13 mouse cellular contexts compared by ENCODE assay signal in the genomic region with DNA sequence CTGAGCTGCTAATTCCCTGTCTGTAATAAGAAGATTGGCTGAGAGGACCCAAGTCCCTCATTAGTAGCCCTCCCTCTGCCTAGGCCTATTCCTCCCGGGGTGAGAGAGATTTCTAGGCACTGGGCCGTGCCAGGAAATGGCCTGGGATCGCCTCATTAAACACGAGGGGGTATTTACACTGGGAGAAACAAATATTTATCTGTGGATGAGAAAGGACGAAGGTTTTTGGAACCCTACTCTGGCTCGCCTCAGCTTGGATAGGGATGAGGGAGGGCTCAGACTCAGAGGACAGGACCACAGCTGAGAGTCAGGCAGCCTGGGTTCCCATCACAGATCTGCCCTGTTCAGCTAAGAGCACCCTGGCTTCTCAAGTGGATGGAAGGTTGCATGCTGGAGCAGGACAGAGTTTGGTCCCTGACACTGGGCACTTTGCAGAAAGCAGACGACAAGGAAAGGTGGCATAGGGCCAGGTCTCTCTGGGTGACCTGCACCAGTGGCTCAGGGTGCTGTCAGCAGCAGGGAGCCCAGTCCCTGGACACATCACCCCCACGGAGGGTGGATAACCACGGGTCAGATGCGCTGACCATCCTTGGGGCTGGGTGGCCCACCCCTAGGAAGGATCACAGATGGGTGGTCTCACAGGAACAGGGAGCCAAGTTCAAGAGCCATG.
DNase-seq lines count a peak whose midpoint lies in the region; ATAC-seq lines count a peak whose summit lies in the region.
"Had no signal": no experiment of that assay in that cellular context is flagged by ENCODE, and none has a peak within 500 bp of the region (broad histone marks: within the 10 kb centered on the region; RNA-seq: fewer than 3 reads in every experiment).

No protein-coding gene starts in this region.

- H3K4me3 ChIP-seq in kidney, embryonic 14.5 days (ENCODE audit: low read length), result no peak overlapping the region
- no peak overlapping the region for H3K4me3 ChIP-seq in intestine, embryonic 15.5 days (replicated peaks)
- H3K4me3 ChIP-seq in hindbrain, embryonic 16.5 days (ENCODE audit: low read length), result no peak overlapping the region
- H3K4me3 ChIP-seq: embryonic facial prominence, embryonic 13.5 days; left cerebral cortex, adult 2 months had no signal

- peak; percentile 61 for ATAC-seq in kidney, embryonic 14.5 days (ENCODE audit: low FRiP score, low TSS enrichment)
- ATAC-seq in intestine, embryonic 15.5 days, result peak; percentile 21; the same call in 1 of the 2 replicates
- ATAC-seq in hindbrain, embryonic 16.5 days, result no peak
- ATAC-seq: forebrain, embryonic 16.5 days had no signal

- 36% methylated on average over 10 of the region's 10 CpGs for WGBS in kidney, embryonic 14.5 days
- WGBS in intestine, embryonic 15.5 days, result 47% methylated on average over 10 of the region's 10 CpGs
- 57% methylated on average over 10 of the region's 10 CpGs for WGBS in hindbrain, embryonic 16.5 days

- no peaks in the 10 kb centered on the region; the same call in 1 of the 2 replicates for H3K27me3 ChIP-seq in kidney, embryonic 14.5 days (ENCODE audit: control insufficient read depth, insufficient read depth, low read length)
- H3K27me3 ChIP-seq in intestine, embryonic 15.5 days (replicated peaks), result no peaks in the 10 kb centered on the region
- H3K27me3 ChIP-seq in hindbrain, embryonic 16.5 days (replicated peaks; ENCODE audit: control insufficient read depth, insufficient read depth, low read length), result no peaks in the 10 kb centered on the region; the same call in 1 of the 2 replicates
- H3K27me3 ChIP-seq: embryonic facial prominence, embryonic 13.5 days had no signal

- no peaks in the 10 kb centered on the region for H3K36me3 ChIP-seq in kidney, embryonic 14.5 days (ENCODE audit: control insufficient read depth, insufficient read depth, low read length)
- no peaks in the 10 kb centered on the region for H3K36me3 ChIP-seq in intestine, embryonic 15.5 days
- H3K36me3 ChIP-seq in hindbrain, embryonic 16.5 days (ENCODE audit: control insufficient read depth, insufficient read depth, low read length), result no peaks in the 10 kb centered on the region
- H3K36me3 ChIP-seq: embryonic facial prominence, embryonic 13.5 days had no signal

- no peak for DNase-seq in kidney, adult 8-10 months
- DNase-seq in kidney, postnatal 14 days, result peak; percentile 32
- peak; percentile 47 for DNase-seq in lung, postnatal 14 days
- no peak for DNase-seq in frontal cortex, postnatal 36 days (ENCODE audit: low spot score in 2 of 2)
- DNase-seq in ovary, adult 18-20 months (ENCODE audit: low spot score), result no peak
- DNase-seq: cerebellum, postnatal 36 days; right cerebral cortex, postnatal 14 days had no signal

- H3K9ac ChIP-seq in kidney, embryonic 14.5 days (ENCODE audit: low read depth, low read length), result no peak overlapping the region
- H3K9ac ChIP-seq in intestine, embryonic 15.5 days, result no peak overlapping the region
- H3K9ac ChIP-seq in hindbrain, embryonic 16.5 days (ENCODE audit: low read depth, low read length), result no peak overlapping the region
- H3K9ac ChIP-seq: embryonic facial prominence, embryonic 13.5 days had no signal

- peak overlapping the region; percentile 42; the same call in 1 of the 2 replicates for H3K27ac ChIP-seq in kidney, embryonic 14.5 days (ENCODE audit: low read depth, low read length)
- peak overlapping the region; percentile 48; the same call in 1 of the 2 replicates for H3K27ac ChIP-seq in intestine, embryonic 15.5 days
- no peak overlapping the region for H3K27ac ChIP-seq in hindbrain, embryonic 16.5 days (ENCODE audit: low read depth, low read length)
- H3K27ac ChIP-seq: embryonic facial prominence, embryonic 13.5 days; left cerebral cortex, adult 2 months had no signal

- H3K4me2 ChIP-seq in kidney, embryonic 14.5 days (replicated peaks; ENCODE audit: low read depth, low read length), result no peak overlapping the region
- no peak overlapping the region; the same call in 1 of the 2 replicates for H3K4me2 ChIP-seq in intestine, embryonic 15.5 days (replicated peaks)
- no peak overlapping the region for H3K4me2 ChIP-seq in hindbrain, embryonic 16.5 days (ENCODE audit: low read length)
- H3K4me2 ChIP-seq: embryonic facial prominence, embryonic 13.5 days had no signal

- H3K4me1 ChIP-seq in kidney, embryonic 14.5 days (ENCODE audit: control insufficient read depth, insufficient read depth, low read length), result peaks cover 30% of the 10 kb centered on the region
- H3K4me1 ChIP-seq in intestine, embryonic 15.5 days (replicated peaks), result peaks cover 21% of the 10 kb centered on the region
- H3K4me1 ChIP-seq in hindbrain, embryonic 16.5 days (ENCODE audit: control insufficient read depth, insufficient read depth, low read depth, low read length), result no peaks in the 10 kb centered on the region

- no peaks in the 10 kb centered on the region for H3K9me3 ChIP-seq in kidney, embryonic 14.5 days (ENCODE audit: control insufficient read depth, low read length)
- no peaks in the 10 kb centered on the region for H3K9me3 ChIP-seq in intestine, embryonic 15.5 days
- H3K9me3 ChIP-seq in hindbrain, embryonic 16.5 days (ENCODE audit: control insufficient read depth, low read length), result no peaks in the 10 kb centered on the region
- H3K9me3 ChIP-seq: embryonic facial prominence, embryonic 13.5 days had no signal

Comparison
In these comparisons a context has a peak if more than half of its experiments do, and no peak if none do; other contexts are left out.
1. DNase-seq: peak in kidney, postnatal 14 days (single experiment) and lung, postnatal 14 days (single experiment); none in kidney, adult 8-10 months (0 of 2), frontal cortex, postnatal 36 days (0 of 2) and ovary, adult 18-20 months (single experiment).